Mouse (Mus musculus) liver, postnatal 0 days (tissue): ENCODE measurements around the gene Bckdhb.

Experiments
- CTCF ChIP-seq: sonication (generic); IDR thresholded peaks from 2 replicates; pipeline ENCODE4 v1.5.1; 2016; ENCODE audit warnings: antibody characterized with exemption, low read depth
- EP300 ChIP-seq: IDR thresholded peaks from 2 replicates; pipeline ENCODE4 v1.6.1; 2016; ENCODE audit warnings: antibody characterized with exemption, low read depth, mild to moderate bottlenecking

DNA sequence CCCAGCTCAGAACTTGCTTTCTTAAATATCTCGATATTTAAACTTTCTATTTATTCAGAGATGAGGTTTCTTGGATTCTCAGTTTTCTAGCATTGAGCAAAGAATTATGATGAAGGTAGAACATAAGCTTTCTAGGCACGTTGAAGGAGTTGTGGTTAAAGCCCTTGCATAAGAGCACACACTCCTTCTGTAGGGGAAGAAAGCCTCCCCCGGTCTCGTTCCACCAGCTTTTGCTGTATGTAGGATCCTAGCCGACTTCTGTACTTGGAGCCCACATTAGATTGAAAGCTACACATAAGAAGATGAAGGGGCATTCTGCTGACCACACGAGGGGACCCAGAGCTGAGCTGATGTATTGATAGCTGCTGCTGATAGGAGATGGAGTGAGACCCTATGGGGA is 106.5 kb downstream of the Bckdhb start:
- TF ChIP-seq EP300 = no peak
- TF ChIP-seq CTCF = no peak
